Mouse (Mus musculus) gastrocnemius, postnatal 25 days (tissue): Measurements from ENCODE around the gene Rgl3. TPM values are rescaled to one million over a fixed set of nuclear protein-coding genes. Genes with fewer than 3 reads are reported as not detected.

Source experiments
- DNase-seq: peaks from one replicate; pipeline ENCODE4 v3.0.0; 2022
- long read RNA-seq, 2 experiments: library from polyadenylated mRNA; stranded (forward); transcript quantifications; one replicate each; pipeline ENCODE4 v2.0.0; 2021
- total RNA-seq, 2 experiments: library from RNA; stranded (reverse); gene quantifications; 1 replicate in 1 of 2; 2 replicates in 1 of 2; pipeline ENCODE4 v1.2.3; 2021

The Rgl3 gene
- total RNA-seq = under 1 TPM; 0.33 to 0.83 TPM
- long read RNA-seq, experiment 1 = 0 reads
- long read RNA-seq, experiment 2 = 0 reads

- DNase-seq = peak; percentile 40
Measured at GRCm38 (mm10) chr9:21989230-21990110, at the start of gene Rgl3. TSS of gene Rgl3 (minus strand) at chr9:21989446.

GRCm38 (mm10) chr9:22037826-22038225 is 48.6 kb upstream of the Rgl3 start:
- DNase-seq = no peak

GRCm38 (mm10) chr9:22035300-22036044 is 46.2 kb upstream of the Rgl3 start:
- DNase-seq = no peak

- DNase-seq = no peak
Measured at GRCm38 (mm10) chr9:22030386-22030785, 41.1 kb upstream of the Rgl3 start.

- no peak for DNase-seq
Measured at GRCm38 (mm10) chr9:22028467-22028866, 39.2 kb upstream of the Rgl3 start.

GRCm38 (mm10) chr9:22024592-22024991 is 35.3 kb upstream of the Rgl3 start:
- DNase-seq = no peak

GRCm38 (mm10) chr9:22017208-22017825 is 28.1 kb upstream of the Rgl3 start:
- no peak for DNase-seq

GRCm38 (mm10) chr9:22016245-22016644 is 27.0 kb upstream of the Rgl3 start:
- no peak for DNase-seq

GRCm38 (mm10) chr9:22012731-22013130 is 23.5 kb upstream of the Rgl3 start:
- no peak for DNase-seq

- DNase-seq = no peak
Measured at GRCm38 (mm10) chr9:22011055-22011454, 21.8 kb upstream of the Rgl3 start.

GRCm38 (mm10) chr9:22004546-22004945 is 15.3 kb upstream of the Rgl3 start:
- no peak for DNase-seq

- no peak for DNase-seq
Measured at GRCm38 (mm10) chr9:22003163-22003554, 13.9 kb upstream of the Rgl3 start.

GRCm38 (mm10) chr9:22002194-22003162 is 13.2 kb upstream of the Rgl3 start, which contains the start of the genes Ccdc151 and Prkcsh:
TSS of gene Ccdc151 (minus strand) at chr9:22002634.
TSS of gene Prkcsh (plus strand) at chr9:22002806.
- DNase-seq = peak; percentile 100

GRCm38 (mm10) chr9:22001633-22002032 is 12.4 kb upstream of the Rgl3 start:
- DNase-seq = no peak

GRCm38 (mm10) chr9:22000296-22000695 is 11.1 kb upstream of the Rgl3 start:
- no peak for DNase-seq

GRCm38 (mm10) chr9:21996178-21996867 is 7.1 kb upstream of the Rgl3 start:
- no peak for DNase-seq

- DNase-seq = no peak
Measured at GRCm38 (mm10) chr9:21992227-21992626, 3.0 kb upstream of the Rgl3 start.

- DNase-seq = no peak
Measured at GRCm38 (mm10) chr9:21988421-21989101, 685 bp downstream of the Rgl3 start.

GRCm38 (mm10) chr9:21987592-21988342 is 1.5 kb downstream of the Rgl3 start:
- DNase-seq = no peak
